Mouse (Mus musculus) lung, embryonic 14.5 days (tissue): Measurements from ENCODE around the gene Mepce. TPM values are rescaled to one million over a fixed set of nuclear protein-coding genes. Genes with fewer than 3 reads are reported as not detected.

Experiments used
- ATAC-seq: fragments of 200-750 bp; cut with Nextera tagmentation; 2 replicates; pipeline ENCODE4 v1.8.0; 2017; ENCODE audit warnings: mild to moderate bottlenecking, moderate TSS enrichment, moderate library complexity; ENCODE audit not compliant: insufficient read depth
- DNase-seq: peaks from one replicate; pipeline ENCODE4 v3.0.0-alpha.2; 2015
- H3K27ac ChIP-seq: fragments of 300-500 bp; sonication (generic); 2 replicates; pipeline ENCODE4 v1.5.1; 2014; ENCODE audit warnings: low read depth, mild to moderate bottlenecking, moderate library complexity
- H3K27me3 ChIP-seq: fragments of 300-500 bp; sonication (generic); 2 replicates; pipeline ENCODE4 v1.6.1; 2014; ENCODE audit warnings: low read length, control low read depth; ENCODE audit not compliant: insufficient read depth
- H3K36me3 ChIP-seq: fragments of 300-500 bp; sonication (generic); 2 replicates; pipeline ENCODE4 v1.6.1; 2014; ENCODE audit warnings: control low read depth; ENCODE audit not compliant: insufficient read depth
- H3K4me1 ChIP-seq: fragments of 300-500 bp; sonication (generic); 2 replicates; pipeline ENCODE4 v1.6.1; 2014; ENCODE audit warnings: antibody characterized with exemption, control low read depth; ENCODE audit not compliant: insufficient read depth
- H3K4me2 ChIP-seq: fragments of 300-500 bp; sonication (generic); 2 replicates; pipeline ENCODE4 v1.6.1; 2014; ENCODE audit warnings: mild to moderate bottlenecking
- H3K4me3 ChIP-seq: fragments of 300-500 bp; sonication (generic); 2 replicates; pipeline ENCODE4 v1.5.1; 2014; ENCODE audit warnings: low read depth, low read length
- H3K9ac ChIP-seq: fragments of 300-500 bp; sonication (generic); 2 replicates; pipeline ENCODE4 v1.6.1; 2014
- H3K9me3 ChIP-seq: fragments of 300-500 bp; sonication (generic); 2 replicates; pipeline ENCODE4 v1.6.1; 2016; ENCODE audit warnings: low read depth, low read length, control low read depth
- CTCF ChIP-seq: IDR thresholded peaks from 2 replicates; pipeline ENCODE4 v1.5.1; 2016; ENCODE audit warnings: antibody characterized with exemption, low read depth
- WGBS: fragments of 180-500 bp; shearing (Covaris S2); extraction: QIAGEN DNeasy Blood & Tissue Kit; methylation state at CpG from one replicate; pipeline ENCODE4 v1.1.7; 2014; 5-methylcytosine and 5-hydroxymethylcytosine counted together
- polyA plus RNA-seq: library from polyadenylated mRNA; unstranded; fragments of >200 nt; fragmentation: Nextera tagmentation; extraction: Ambion mirVana; gene quantifications from 2 replicates; pipeline ENCODE4 v1.2.1, GENCODE M21; 2014

Gene Mepce
- polyA plus RNA-seq, 1 experiment from 2014 or later = 14.5 TPM

DNA sequence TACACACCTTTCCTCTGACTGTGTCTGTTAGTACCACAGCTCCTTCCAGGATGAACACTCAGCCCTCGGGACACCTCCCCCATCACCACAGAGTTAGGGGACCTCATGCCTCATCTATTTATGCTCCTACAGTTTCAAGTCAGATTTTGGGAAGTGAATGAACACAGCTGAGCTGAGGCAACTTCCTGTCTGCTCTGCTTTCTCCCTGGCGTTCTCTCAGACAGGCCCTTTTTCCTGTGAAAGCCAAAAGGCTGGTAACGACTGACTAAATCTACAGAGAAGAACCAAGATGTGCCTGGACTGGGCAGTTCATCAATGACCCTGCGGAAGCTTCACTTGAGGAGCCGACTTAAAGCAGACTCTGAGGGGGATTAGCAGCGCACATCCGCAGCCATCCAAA, 42.8 kb upstream of the Mepce start:
- Histone ChIP-seq H3K9ac (no peak overlapping the region), H3K27me3 (no peaks in the 10 kb centered on the region), H3K27ac (no peak overlapping the region), H3K4me1 (no peaks in the 10 kb centered on the region), H3K4me2 (no peak overlapping the region), H3K4me3 (no peak overlapping the region), H3K36me3 (no peaks in the 10 kb centered on the region), H3K9me3 (no peaks in the 10 kb centered on the region)
- peak; percentile 26 for DNase-seq
- ATAC-seq = no peak
- 61% methylated on average over 7 of the region's 7 CpGs for WGBS
- TF ChIP-seq CTCF = no peak

DNA sequence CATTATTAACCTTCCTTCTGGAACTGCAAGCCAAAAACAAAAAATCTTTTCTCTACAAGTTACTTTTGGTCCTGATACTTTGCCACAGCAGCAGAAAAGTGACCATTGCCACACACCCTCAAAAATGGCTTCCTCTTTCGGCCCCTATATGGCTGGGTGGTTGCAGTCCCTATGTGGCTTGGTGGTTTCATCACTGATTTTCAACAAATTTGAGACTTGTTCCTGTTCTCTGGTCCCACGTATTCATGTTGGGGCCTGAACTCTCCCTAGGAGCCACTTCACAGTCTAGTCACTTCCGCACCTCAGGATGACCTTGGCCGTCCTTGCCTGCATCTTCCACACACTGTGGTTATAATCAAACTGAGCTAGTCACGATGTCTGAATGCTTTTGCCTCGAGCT, 41.2 kb upstream of the Mepce start:
- ATAC-seq (no peak), DNase-seq (no peak)
- no peaks in the 10 kb centered on the region for H3K36me3 ChIP-seq
- H3K9ac ChIP-seq = no peak overlapping the region
- no peak overlapping the region for H3K27ac ChIP-seq
- H3K9me3 ChIP-seq = no peaks in the 10 kb centered on the region
- H3K4me3 ChIP-seq = no peak overlapping the region
- no peak for TF ChIP-seq CTCF
- H3K4me2 ChIP-seq = no peak overlapping the region
- 76% methylated on average over 6 of the region's 6 CpGs for WGBS
- H3K4me1 ChIP-seq = no peaks in the 10 kb centered on the region
- H3K27me3 ChIP-seq = no peaks in the 10 kb centered on the region

DNA sequence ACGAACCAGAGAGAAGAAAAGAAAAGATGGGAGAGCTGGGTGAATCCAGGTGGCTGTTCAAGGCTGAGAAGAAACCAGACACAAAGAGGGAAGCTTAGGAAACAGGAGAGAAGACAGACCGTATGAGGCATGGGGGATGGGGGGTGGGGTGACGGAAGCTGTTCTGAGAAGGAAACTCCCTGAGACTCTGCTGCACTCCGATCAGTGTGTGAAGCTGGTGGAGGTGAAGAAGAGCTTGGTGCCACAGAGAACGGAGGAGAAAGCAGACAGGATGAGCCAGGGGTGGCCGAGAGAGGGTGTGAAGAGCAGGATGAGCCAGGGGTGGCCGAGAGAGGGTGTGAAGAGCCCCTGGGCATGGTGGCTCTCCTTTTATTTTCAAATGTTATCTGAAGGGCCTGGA, 39.0 kb upstream of the Mepce start:
- no peaks in the 10 kb centered on the region for H3K9me3 ChIP-seq
- no peak overlapping the region for H3K4me2 ChIP-seq
- no peak for TF ChIP-seq CTCF
- H3K36me3 ChIP-seq = no peaks in the 10 kb centered on the region
- H3K27ac ChIP-seq = no peak overlapping the region
- ATAC-seq (no peak), DNase-seq (no peak)
- WGBS = 45% methylated on average over 7 of the region's 7 CpGs
- no peak overlapping the region for H3K9ac ChIP-seq
- H3K4me3 ChIP-seq = no peak overlapping the region
- H3K27me3 ChIP-seq = no peaks in the 10 kb centered on the region
- no peaks in the 10 kb centered on the region for H3K4me1 ChIP-seq

DNA sequence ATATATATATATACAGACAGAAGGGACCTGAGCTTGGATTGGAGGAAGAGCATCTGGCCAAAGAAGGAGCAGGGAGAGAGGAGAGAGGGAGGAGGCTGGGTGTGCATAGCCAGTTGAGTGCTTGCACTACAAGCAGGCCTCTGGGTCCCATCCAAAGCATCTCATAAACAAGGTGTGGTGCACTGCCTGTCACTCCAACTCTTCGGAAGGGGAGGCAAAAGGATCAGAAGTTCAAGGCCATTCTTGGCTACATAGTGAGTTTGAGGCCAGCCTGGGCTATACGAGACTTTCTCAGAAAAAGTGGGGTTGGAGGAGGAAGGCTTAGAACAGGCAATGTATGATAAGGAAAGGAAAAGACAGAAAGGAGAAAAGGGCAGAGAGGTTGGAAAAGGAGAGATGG, 38.5 kb upstream of the Mepce start:
- H3K27me3 ChIP-seq = no peaks in the 10 kb centered on the region
- no peak overlapping the region for H3K4me2 ChIP-seq
- H3K9me3 ChIP-seq = no peaks in the 10 kb centered on the region
- H3K9ac ChIP-seq = no peak overlapping the region
- 63% methylated on average over 2 of the region's 2 CpGs for WGBS
- no peaks in the 10 kb centered on the region for H3K36me3 ChIP-seq
- no peak for TF ChIP-seq CTCF
- ATAC-seq = no peak
- no peak overlapping the region for H3K4me3 ChIP-seq
- DNase-seq = no peak
- no peaks in the 10 kb centered on the region for H3K4me1 ChIP-seq
- no peak overlapping the region for H3K27ac ChIP-seq

DNA sequence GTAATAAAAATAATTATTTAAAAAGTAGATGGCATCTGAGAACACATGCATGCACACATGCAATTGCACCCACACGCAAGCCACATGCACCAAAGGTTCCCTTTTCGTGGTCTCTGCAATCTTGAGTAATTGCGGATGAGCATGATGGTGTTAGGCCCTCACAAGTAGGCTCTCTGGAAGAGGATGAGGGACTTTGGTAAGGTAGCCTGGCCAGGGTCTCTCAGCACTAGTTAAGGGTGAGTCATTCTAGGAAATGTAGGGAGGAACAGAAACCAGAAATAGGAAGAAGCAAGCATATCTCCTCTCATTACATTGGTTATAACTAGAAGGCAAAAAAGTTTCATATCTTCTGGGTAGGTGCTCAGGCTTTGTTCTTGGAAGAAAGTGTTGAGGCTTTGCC, 37.6 kb upstream of the Mepce start:
- Histone ChIP-seq H3K27me3 (no peaks in the 10 kb centered on the region), H3K9me3 (no peaks in the 10 kb centered on the region), H3K36me3 (no peaks in the 10 kb centered on the region), H3K4me2 (no peak overlapping the region), H3K4me1 (no peaks in the 10 kb centered on the region), H3K27ac (no peak overlapping the region), H3K4me3 (no peak overlapping the region), H3K9ac (no peak overlapping the region)
- no peak for ATAC-seq
- no peak for TF ChIP-seq CTCF
- 91% methylated on average over 3 of the region's 3 CpGs for WGBS
- DNase-seq = no peak

GRCm38 (mm10) chr5:137823455-137824045, 36.1 kb upstream of the Mepce start:
- Histone ChIP-seq H3K36me3 (no peaks in the 10 kb centered on the region), H3K4me1 (no peaks in the 10 kb centered on the region), H3K27ac (no peak overlapping the region), H3K27me3 (no peaks in the 10 kb centered on the region), H3K4me3 (no peak overlapping the region), H3K9ac (no peak overlapping the region), H3K9me3 (no peaks in the 10 kb centered on the region), H3K4me2 (no peak overlapping the region)
- ATAC-seq (no peak), DNase-seq (no peak)
- TF ChIP-seq CTCF = no peak
- 93% methylated on average over 6 of the region's 6 CpGs for WGBS

DNA sequence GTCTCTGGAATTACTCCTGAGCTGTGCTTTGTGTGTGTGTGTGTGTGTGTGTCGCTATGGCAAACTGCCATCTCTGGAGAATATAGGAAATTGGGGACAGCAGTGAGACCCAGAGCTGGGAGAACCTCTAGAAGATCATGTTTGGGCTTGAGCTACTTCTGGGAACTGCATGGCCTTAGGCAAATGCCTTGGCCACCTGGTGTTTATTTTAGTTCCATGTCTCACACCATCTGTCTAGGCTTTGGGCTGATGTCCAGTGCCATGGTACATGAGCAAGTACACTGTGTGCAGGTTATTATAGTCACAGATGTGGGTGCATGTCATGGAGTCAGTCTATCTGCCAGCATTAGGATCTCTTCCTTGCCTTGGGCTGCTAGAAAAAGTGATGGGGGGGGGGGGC, 35.1 kb upstream of the Mepce start:
- DNase-seq (no peak), ATAC-seq (no peak)
- H3K27ac ChIP-seq = no peak overlapping the region
- TF ChIP-seq CTCF = no peak
- H3K9ac ChIP-seq = no peak overlapping the region
- H3K27me3 ChIP-seq = no peaks in the 10 kb centered on the region
- H3K4me1 ChIP-seq = no peaks in the 10 kb centered on the region
- no peak overlapping the region for H3K4me3 ChIP-seq
- no peak overlapping the region for H3K4me2 ChIP-seq
- WGBS = 92% methylated on average over 1 of the region's 1 CpGs
- H3K36me3 ChIP-seq = no peaks in the 10 kb centered on the region
- H3K9me3 ChIP-seq = no peaks in the 10 kb centered on the region

DNA sequence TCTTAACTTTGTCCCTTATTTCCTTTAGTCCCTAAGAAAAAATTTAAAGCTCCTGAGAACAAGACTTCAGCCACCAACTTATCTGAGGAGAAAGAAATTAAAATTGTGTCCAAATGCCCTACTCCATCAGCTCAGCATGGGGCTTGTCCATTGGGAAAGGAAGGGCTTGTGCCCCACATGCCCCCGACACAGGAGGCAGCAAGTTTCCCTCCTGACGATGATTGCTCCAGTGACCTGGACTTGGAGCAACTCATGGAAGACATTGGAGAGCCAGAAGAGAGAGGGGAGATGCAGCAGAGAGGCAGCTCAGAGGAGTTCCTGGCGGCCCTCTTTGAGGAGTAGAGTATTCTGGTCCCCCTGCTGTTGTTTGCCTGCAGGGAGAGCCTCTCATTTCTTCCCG, 34.7 kb upstream of the Mepce start:
- DNase-seq (no peak), ATAC-seq (no peak)
- 62% methylated on average over 4 of the region's 4 CpGs for WGBS
- H3K36me3 ChIP-seq = no peaks in the 10 kb centered on the region
- no peaks in the 10 kb centered on the region for H3K9me3 ChIP-seq
- no peak for TF ChIP-seq CTCF
- H3K27me3 ChIP-seq = no peaks in the 10 kb centered on the region
- no peak overlapping the region for H3K27ac ChIP-seq
- H3K4me1 ChIP-seq = no peaks in the 10 kb centered on the region
- no peak overlapping the region for H3K4me2 ChIP-seq
- H3K9ac ChIP-seq = no peak overlapping the region
- H3K4me3 ChIP-seq = no peak overlapping the region
